Mouse (Mus musculus) limb, embryonic 14.5 days (tissue): ENCODE measurements at regions not wholly inside any gene's neighbourhood (a gene's known extent, or its start where the extent isn't known, plus 50 kb on each side); places are given as distances from the start of the nearest gene placed in this dataset.
A peak's percentile ranks its signal among the peaks of the same experiment; 100 is the strongest.

Source experiments
- ATAC-seq: fragments of 200-750 bp; cut with Nextera tagmentation; 2 replicates; pipeline ENCODE4 v1.8.0; 2017; ENCODE audit warnings: low read depth, moderate number of reproducible peaks, moderate TSS enrichment; ENCODE audit not compliant: low FRiP score
- DNase-seq: peaks from one replicate; pipeline ENCODE4 v3.0.0-alpha.2; 2015; ENCODE audit warnings: low spot score
- H3K27ac ChIP-seq: fragments of 300-500 bp; sonication (generic); replicated peaks from 2 replicates; pipeline ENCODE4 v1.5.1; 2014; ENCODE audit warnings: low read depth, mild to moderate bottlenecking, low read length, moderate library complexity, mixed read lengths
- H3K27me3 ChIP-seq: fragments of 300-500 bp; sonication (generic); 2 replicates; pipeline ENCODE4 v1.6.1; 2014; ENCODE audit warnings: low read length, mixed read lengths; ENCODE audit not compliant: control insufficient read depth, insufficient read depth
- H3K36me3 ChIP-seq: fragments of 300-500 bp; sonication (generic); 2 replicates; pipeline ENCODE4 v1.6.1; 2014; ENCODE audit warnings: mild to moderate bottlenecking, low read length, moderate library complexity, mixed read lengths; ENCODE audit not compliant: control insufficient read depth, insufficient read depth
- H3K4me1 ChIP-seq: fragments of 300-500 bp; sonication (generic); 2 replicates; pipeline ENCODE4 v1.6.1; 2014; ENCODE audit warnings: antibody characterized with exemption, low read length, mixed read lengths; ENCODE audit not compliant: control insufficient read depth, insufficient read depth
- H3K4me2 ChIP-seq: fragments of 300-500 bp; sonication (generic); replicated peaks from 2 replicates; pipeline ENCODE4 v1.6.1; 2014; ENCODE audit warnings: low read depth, mild to moderate bottlenecking, low read length, moderate library complexity; ENCODE audit not compliant: severe bottlenecking
- H3K4me3 ChIP-seq: fragments of 300-500 bp; sonication (generic); replicated peaks from 2 replicates; pipeline ENCODE4 v1.5.1; 2014; ENCODE audit warnings: low read length
- H3K9ac ChIP-seq: fragments of 300-500 bp; sonication (generic); 2 replicates; pipeline ENCODE4 v1.6.1; 2014; ENCODE audit warnings: mild to moderate bottlenecking, low read depth, low read length, moderate library complexity; ENCODE audit not compliant: severe bottlenecking
- H3K9me3 ChIP-seq: fragments of 300-500 bp; sonication (generic); 2 replicates; pipeline ENCODE4 v1.6.1; 2016; ENCODE audit warnings: low read length; ENCODE audit not compliant: control insufficient read depth
- POLR2A ChIP-seq: fragments of 200-500 bp; IDR thresholded peaks from 2 replicates; pipeline ENCODE4 v1.8.0; 2012; ENCODE audit warnings: inconsistent platforms, mild to moderate bottlenecking, moderate library complexity, borderline replicate concordance; ENCODE audit not compliant: insufficient read depth, insufficient read length; ENCODE audit errors: extremely low read depth
- WGBS: fragments of 180-500 bp; shearing (Covaris S2); extraction: QIAGEN DNeasy Blood & Tissue Kit; methylation state at CpG from one replicate; pipeline ENCODE4 v1.1.7; 2014; 5-methylcytosine and 5-hydroxymethylcytosine counted together

DNA sequence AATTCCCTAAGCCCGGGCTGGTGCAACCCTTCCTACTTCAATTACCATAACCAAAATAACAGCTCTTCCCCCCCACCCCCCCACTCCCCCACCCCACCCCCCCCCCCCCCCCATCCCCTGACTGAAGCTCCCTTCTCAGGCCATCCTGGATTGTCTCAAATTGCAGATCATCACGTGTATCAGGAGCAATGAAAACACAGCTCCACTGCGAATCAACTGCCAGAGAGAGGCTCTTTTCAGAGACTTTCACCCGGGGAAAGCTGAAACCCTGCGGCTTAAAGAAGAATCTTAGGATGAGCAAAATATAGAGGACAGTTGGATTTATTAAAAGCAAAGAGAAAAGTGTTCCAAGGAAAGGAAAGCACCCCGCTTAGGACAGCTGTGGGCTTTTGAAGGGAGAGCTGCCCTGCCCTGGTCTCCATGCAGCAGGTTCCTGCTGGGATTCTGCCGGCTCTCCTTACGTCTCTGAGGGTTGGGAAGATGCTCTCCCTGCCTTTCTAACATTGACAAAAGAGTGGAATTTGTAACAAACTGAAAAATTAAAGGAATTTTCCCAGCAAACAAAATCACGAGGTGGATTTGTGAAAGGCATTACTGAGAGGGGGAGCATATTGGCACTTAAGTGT is 88.6 kb upstream of the Qrfpr start:
- Histone ChIP-seq H3K9me3 (no peaks in the 10 kb centered on the region), H3K4me1 (no peaks in the 10 kb centered on the region), H3K27me3 (no peaks in the 10 kb centered on the region), H3K36me3 (no peaks in the 10 kb centered on the region), H3K4me3 (no peak overlapping the region), H3K9ac (no peak overlapping the region), H3K27ac (no peak overlapping the region), H3K4me2 (0 out of 2 replicates have a peak overlapping the region, but pooled peaks have one; percentile 20)
- TF ChIP-seq POLR2A: no peak
- ATAC-seq: no peak
- DNase-seq: no peak
- WGBS: 4% methylated on average over 9 of the region's 9 CpGs

- no peak for ATAC-seq
- no peak overlapping the region for H3K4me2 ChIP-seq
- no peak overlapping the region for H3K4me3 ChIP-seq
- no peak for DNase-seq
- no peaks in the 10 kb centered on the region for H3K4me1 ChIP-seq
- no peak for TF ChIP-seq POLR2A
- 71% methylated on average over 3 of the region's 3 CpGs for WGBS
- no peak overlapping the region for H3K27ac ChIP-seq
- H3K9me3 ChIP-seq: no peaks in the 10 kb centered on the region
- H3K27me3 ChIP-seq: no peaks in the 10 kb centered on the region
- no peaks in the 10 kb centered on the region for H3K36me3 ChIP-seq
- H3K9ac ChIP-seq: no peak overlapping the region
Observed at GRCm38 (mm10) chr3:36296792-36297191, 74.7 kb upstream of the Qrfpr start.

DNA sequence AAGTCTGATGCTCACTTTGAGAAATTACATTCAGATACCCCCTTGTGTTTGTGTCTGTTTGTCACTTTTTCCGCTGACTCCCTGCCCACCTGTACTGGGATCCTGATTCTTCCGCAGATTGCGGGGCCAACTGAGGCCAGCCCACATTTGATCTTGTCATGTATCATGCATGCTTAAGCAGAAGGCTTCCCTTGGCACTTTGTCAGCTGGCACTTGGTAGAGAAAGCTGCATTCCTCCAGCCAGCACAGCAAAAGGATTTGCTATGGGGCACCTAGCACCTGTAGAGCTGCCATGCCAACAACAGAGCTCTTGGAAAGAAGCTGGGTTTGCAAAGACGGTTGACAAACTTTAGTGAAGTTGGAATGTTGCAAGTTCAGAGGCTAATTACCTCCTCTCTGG is 69.9 kb upstream of the Qrfpr start:
- WGBS: 88% methylated on average over 4 of the region's 4 CpGs
- no peak for DNase-seq
- no peak overlapping the region for H3K9ac ChIP-seq
- no peak for ATAC-seq
- no peaks in the 10 kb centered on the region for H3K4me1 ChIP-seq
- no peak overlapping the region for H3K4me3 ChIP-seq
- no peaks in the 10 kb centered on the region for H3K27me3 ChIP-seq
- no peak overlapping the region for H3K4me2 ChIP-seq
- no peak overlapping the region for H3K27ac ChIP-seq
- H3K36me3 ChIP-seq: no peaks in the 10 kb centered on the region
- H3K9me3 ChIP-seq: no peaks in the 10 kb centered on the region
- TF ChIP-seq POLR2A: no peak

DNA sequence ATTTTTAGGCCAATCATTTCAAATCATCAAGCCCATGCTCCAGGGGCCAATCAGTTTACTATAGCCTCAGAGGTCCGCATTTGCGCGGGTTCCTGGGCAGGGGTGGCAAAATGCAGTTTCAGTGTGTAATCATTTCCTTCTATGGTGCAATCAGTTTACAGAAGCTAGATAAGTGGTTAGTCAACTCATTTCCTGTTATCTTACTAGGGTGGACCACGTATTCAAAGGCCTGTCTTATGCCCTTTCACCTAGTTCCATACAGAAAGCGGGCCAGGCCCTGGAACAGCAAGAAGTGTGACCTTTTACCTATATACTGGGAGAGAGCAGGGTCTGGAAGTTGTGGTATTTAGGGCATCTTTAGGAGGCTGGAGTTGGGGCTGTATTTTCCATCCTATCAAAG is 62.0 kb upstream of the Qrfpr start:
- Histone ChIP-seq H3K9ac (no peak overlapping the region), H3K4me1 (no peaks in the 10 kb centered on the region), H3K27ac (no peak overlapping the region), H3K4me2 (no peak overlapping the region), H3K4me3 (no peak overlapping the region), H3K36me3 (no peaks in the 10 kb centered on the region), H3K27me3 (no peaks in the 10 kb centered on the region), H3K9me3 (no peaks in the 10 kb centered on the region)
- no peak for ATAC-seq
- WGBS: 83% methylated on average over 5 of the region's 5 CpGs
- no peak for TF ChIP-seq POLR2A
- no peak for DNase-seq

GRCm38 (mm10) chr3:36275502-36275901 is 53.4 kb upstream of the Qrfpr start:
- ATAC-seq: no peak
- WGBS: 56% methylated on average over 1 of the region's 1 CpGs
- Histone ChIP-seq H3K27me3 (no peaks in the 10 kb centered on the region), H3K9me3 (no peaks in the 10 kb centered on the region), H3K4me1 (no peaks in the 10 kb centered on the region), H3K36me3 (no peaks in the 10 kb centered on the region), H3K4me2 (no peak overlapping the region), H3K27ac (no peak overlapping the region), H3K4me3 (no peak overlapping the region), H3K9ac (no peak overlapping the region)
- DNase-seq: no peak
- no peak for TF ChIP-seq POLR2A
